Mouse (Mus musculus) C2C12 (cell line): ENCODE measurements at regions not wholly inside any gene's neighbourhood (a gene's known extent, or its start where the extent isn't known, plus 50 kb on each side); places are given as distances from the start of the nearest gene placed in this dataset.

Source experiments
- CEBPB ChIP-seq: IDR thresholded peaks from one replicate; pipeline ENCODE4 v1.6.1; 2011; ENCODE audit warnings: low read depth, mild to moderate bottlenecking, control low read depth, moderate library complexity
- CTCF ChIP-seq: IDR thresholded peaks from one replicate; pipeline ENCODE4 v1.5.1; 2011; ENCODE audit not compliant: control insufficient read depth, insufficient read depth, insufficient read length
- FOSL1 ChIP-seq: IDR thresholded peaks from one replicate; pipeline ENCODE4 v1.8.0; 2011; ENCODE audit warnings: mild to moderate bottlenecking, low read length; ENCODE audit not compliant: poor library complexity, insufficient read depth, severe bottlenecking
- MAX ChIP-seq: IDR thresholded peaks from one replicate; pipeline ENCODE4 v1.6.1; 2011; ENCODE audit warnings: mild to moderate bottlenecking, control low read depth
- MYOD1 ChIP-seq: IDR thresholded peaks from one replicate; pipeline ENCODE4 v1.6.1; 2011; ENCODE audit warnings: low read depth; ENCODE audit not compliant: control insufficient read depth, insufficient read length
- MYOG ChIP-seq: IDR thresholded peaks from one replicate; pipeline ENCODE4 v1.6.1; 2011; ENCODE audit not compliant: control insufficient read depth, insufficient read length; ENCODE audit errors: extremely low read depth
- USF1 ChIP-seq: IDR thresholded peaks from one replicate; pipeline ENCODE4 v1.6.1; 2011; ENCODE audit warnings: low read depth, mild to moderate bottlenecking, control low read depth, moderate library complexity

DNA sequence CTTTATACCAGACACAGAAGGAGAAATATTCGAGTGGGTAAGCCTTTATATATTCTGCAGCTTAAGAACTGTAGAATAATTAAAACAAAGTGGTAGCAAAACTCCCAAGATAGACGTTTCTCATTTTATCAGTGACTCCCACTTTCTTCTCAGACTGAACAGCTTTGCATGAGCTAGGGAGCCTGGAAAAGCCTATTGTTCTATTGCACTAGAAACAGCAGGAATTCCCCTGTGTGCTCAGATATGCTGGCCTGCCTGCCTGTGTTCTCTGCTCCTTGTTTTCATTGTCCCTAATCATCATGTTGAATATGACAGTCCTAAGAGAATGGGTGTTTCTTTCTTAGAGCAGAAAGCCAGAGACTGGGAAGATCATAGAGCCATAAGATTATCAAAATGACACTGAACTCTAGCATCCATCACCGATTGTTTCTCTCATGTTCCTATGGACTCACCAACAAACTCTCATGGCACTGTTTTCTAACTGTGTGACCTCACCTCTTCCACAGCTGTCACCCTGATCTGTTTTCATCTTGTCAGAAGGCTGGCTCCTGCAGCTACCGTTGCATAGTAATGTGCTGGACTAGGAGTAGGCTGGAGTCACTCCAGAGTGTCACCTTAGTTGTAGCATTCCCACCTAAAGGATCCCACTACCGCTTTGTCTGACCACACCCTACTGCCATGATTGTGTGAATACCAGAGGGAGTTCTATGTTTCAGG, 108.9 kb upstream of the Cadps start:
- TF ChIP-seq MYOD1 (no peak), CTCF (no peak), MAX (no peak), CEBPB (no peak), FOSL1 (no peak), USF1 (no peak), MYOG (no peak)
